Mouse (Mus musculus) layer of hippocampus, postnatal 10 days (tissue): ENCODE results near the gene Dscam. TPM values are rescaled to one million over a fixed set of nuclear protein-coding genes. Genes with fewer than 3 reads are reported as not detected.

Source experiments
- DNase-seq, 2 experiments: peaks; one replicate each; pipeline ENCODE4 v3.0.0; 2021; ENCODE audit warnings: low spot score in 2 of 2
- total RNA-seq, 2 experiments: library from RNA; stranded (reverse); gene quantifications; 2 replicates each; pipeline ENCODE4 v1.2.3; 2021

Gene Dscam
- total RNA-seq, 2 experiments from 2014 or later: 43.0 to 45.4 TPM

- DNase-seq: no peak
Measured at GRCm38 (mm10) chr16:96724123-96724522, 446.4 kb downstream of the Dscam start.

GRCm38 (mm10) chr16:96723066-96723669 lies 447.4 kb downstream of the Dscam start:
- DNase-seq: no peak

- no peak for DNase-seq
Measured at GRCm38 (mm10) chr16:96722135-96722534, 448.4 kb downstream of the Dscam start.

- DNase-seq: no peak
Measured at GRCm38 (mm10) chr16:96721241-96721640, 449.3 kb downstream of the Dscam start.

- no peak for DNase-seq
Measured at GRCm38 (mm10) chr16:96720666-96721065, 449.9 kb downstream of the Dscam start.

GRCm38 (mm10) chr16:96718221-96718620 lies 452.3 kb downstream of the Dscam start:
- no peak for DNase-seq

GRCm38 (mm10) chr16:96716633-96717032 lies 453.9 kb downstream of the Dscam start:
- no peak for DNase-seq

- no peak for DNase-seq
Measured at GRCm38 (mm10) chr16:96711935-96712334, 458.6 kb downstream of the Dscam start.

- DNase-seq: peak in 1 of 2 experiments; percentile 30
Measured at GRCm38 (mm10) chr16:96700551-96700950, 470.0 kb downstream of the Dscam start.

GRCm38 (mm10) chr16:96695882-96696281 lies 474.7 kb downstream of the Dscam start:
- no peak for DNase-seq

- DNase-seq: no peak
Measured at GRCm38 (mm10) chr16:96691576-96691975, 479.0 kb downstream of the Dscam start.

- no peak for DNase-seq
Measured at GRCm38 (mm10) chr16:96690052-96690451, 480.5 kb downstream of the Dscam start.

- DNase-seq: no peak
Measured at GRCm38 (mm10) chr16:96689419-96689818, 481.1 kb downstream of the Dscam start.

GRCm38 (mm10) chr16:96685065-96685464 lies 485.5 kb downstream of the Dscam start:
- no peak for DNase-seq

- peak; percentile 79 to 82 for DNase-seq
Measured at GRCm38 (mm10) chr16:96684581-96684980, 486.0 kb downstream of the Dscam start.

- no peak for DNase-seq
Measured at GRCm38 (mm10) chr16:96682289-96682972, 488.1 kb downstream of the Dscam start.

GRCm38 (mm10) chr16:96679981-96680380 lies 490.6 kb downstream of the Dscam start:
- no peak for DNase-seq

- no peak for DNase-seq
Measured at GRCm38 (mm10) chr16:96677471-96677870, 493.1 kb downstream of the Dscam start.

- DNase-seq: no peak
Measured at GRCm38 (mm10) chr16:96676663-96677062, 493.9 kb downstream of the Dscam start.

GRCm38 (mm10) chr16:96673191-96673847 lies 497.2 kb downstream of the Dscam start:
- DNase-seq: peak; percentile 37 to 49

GRCm38 (mm10) chr16:96671603-96672374 lies 498.8 kb downstream of the Dscam start:
- DNase-seq: peak; percentile 48 to 53

- no peak for DNase-seq
Measured at GRCm38 (mm10) chr16:96669706-96670105, 500.8 kb downstream of the Dscam start.
